Mouse (Mus musculus): Measurements from ENCODE around the gene Iqch.
A peak's percentile ranks its signal among the peaks of the same experiment; 100 is the strongest.

Iqch gene

GRCm38 (mm10) chr9:63489156-63489555, 113.1 kb downstream of the Iqch start:
- no peak for DNase-seq

GRCm38 (mm10) chr9:63465561-63465960, 136.7 kb downstream of the Iqch start:
- DNase-seq = no peak

- DNase-seq = peak; percentile 74 to 86
Measured at GRCm38 (mm10) chr9:63462296-63462695, 140.0 kb downstream of the Iqch start.

GRCm38 (mm10) chr9:63456401-63456800, 145.9 kb downstream of the Iqch start:
- DNase-seq = no peak

GRCm38 (mm10) chr9:63454341-63454740, 148.0 kb downstream of the Iqch start:
- no peak for DNase-seq

GRCm38 (mm10) chr9:63450531-63451030, 151.7 kb downstream of the Iqch start:
- DNase-seq = no peak

GRCm38 (mm10) chr9:63443695-63444094, 158.6 kb downstream of the Iqch start:
- DNase-seq = no peak

GRCm38 (mm10) chr9:63430652-63431051, 171.6 kb downstream of the Iqch start:
- DNase-seq = no peak

GRCm38 (mm10) chr9:63421096-63421736, 181.1 kb downstream of the Iqch start:
- no peak for DNase-seq

- DNase-seq = peak; percentile 3 to 25
Measured at GRCm38 (mm10) chr9:63420396-63420795, 181.9 kb downstream of the Iqch start.

- no peak for DNase-seq
Measured at GRCm38 (mm10) chr9:63400176-63400575, 202.1 kb downstream of the Iqch start.

- no peak for DNase-seq
Measured at GRCm38 (mm10) chr9:63399463-63399815, 202.9 kb downstream of the Iqch start.

- peak; percentile 94 to 97 for DNase-seq
Measured at GRCm38 (mm10) chr9:63398611-63399462, 203.5 kb downstream of the Iqch start, which contains the start of gene 2300009A05Rik. Gene 2300009A05Rik, minus strand, starts transcription at chr9:63399246.

GRCm38 (mm10) chr9:63395612-63396011, 206.7 kb downstream of the Iqch start:
- no peak for DNase-seq

GRCm38 (mm10) chr9:63391307-63391706, 211.0 kb downstream of the Iqch start:
- no peak for DNase-seq

GRCm38 (mm10) chr9:63382761-63383160, 219.5 kb downstream of the Iqch start:
- no peak for DNase-seq

GRCm38 (mm10) chr9:63380326-63380725, 222.0 kb downstream of the Iqch start:
- DNase-seq = no peak

- DNase-seq = no peak
Measured at GRCm38 (mm10) chr9:63378174-63378573, 224.1 kb downstream of the Iqch start.

GRCm38 (mm10) chr9:63377270-63378142, 224.8 kb downstream of the Iqch start, which contains the start of gene Map2k5:
Gene Map2k5, minus strand, starts transcription at chr9:63377902.
- DNase-seq = peak; percentile 93 to 94

GRCm38 (mm10) chr9:63373315-63373714, 229.0 kb downstream of the Iqch start:
- DNase-seq = no peak

GRCm38 (mm10) chr9:63372541-63372940, 229.8 kb downstream of the Iqch start:
- DNase-seq = peak; percentile 56 to 61

Data from cerebellum, postnatal 36 days (tissue).